Mouse (Mus musculus) G1E (cell line): ENCODE data around the gene 4930402F06Rik.

Experiments
- CTCF ChIP-seq: IDR thresholded peaks from 2 replicates; pipeline ENCODE4 v1.5.1; 2012; ENCODE audit warnings: low read depth, low read length, inconsistent platforms, mixed read lengths
- GATA1 ChIP-seq: IDR thresholded peaks from 2 replicates; pipeline ENCODE4 v1.6.1; 2012; ENCODE audit warnings: borderline replicate concordance, low read length, inconsistent platforms, mixed read lengths
- POLR2AphosphoS5 ChIP-seq: IDR thresholded peaks from 2 replicates; pipeline ENCODE4 v1.6.1; 2012; ENCODE audit warnings: low read depth, low read length, inconsistent platforms; ENCODE audit not compliant: insufficient replicate concordance
- TAL1 ChIP-seq: conservative IDR thresholded peaks from 2 replicates; pipeline ENCODE4 v1.6.1; 2012; ENCODE audit warnings: low read depth, low read length, inconsistent platforms, mixed read lengths

- no peak for TF ChIP-seq CTCF
- TF ChIP-seq TAL1, result no peak
- TF ChIP-seq GATA1, result no peak
- TF ChIP-seq POLR2AphosphoS5, result no peak
Observed at GRCm38 (mm10) chr2:35433428-35433827, 36.5 kb upstream of the 4930402F06Rik start.
